Mouse (Mus musculus) adrenal gland, adult 10 weeks (tissue): ENCODE measurements around the gene Olfr5. TPM values are rescaled to one million over a fixed set of nuclear protein-coding genes. Genes with fewer than 3 reads are reported as not detected.

Experiments
- polyA plus RNA-seq: library from polyadenylated mRNA; stranded (reverse); fragments of 350-450 nt; fragmentation: Illumina TruSeq; extraction: RNeasy Lipid Tissue Mini Kit (QIAGEN cat#74804); gene quantifications from one replicate; pipeline ENCODE4 v1.2.3, GENCODE M21; 2014; ENCODE audit warnings: low read depth, low replicate concordance

Olfr5 gene
- not detected for polyA plus RNA-seq

GRCm38 (mm10) chr7:6486841-6487240, at the start of gene Olfr5:
Gene Olfr5, minus strand, starts transcription at chr7:6486941.

DNA sequence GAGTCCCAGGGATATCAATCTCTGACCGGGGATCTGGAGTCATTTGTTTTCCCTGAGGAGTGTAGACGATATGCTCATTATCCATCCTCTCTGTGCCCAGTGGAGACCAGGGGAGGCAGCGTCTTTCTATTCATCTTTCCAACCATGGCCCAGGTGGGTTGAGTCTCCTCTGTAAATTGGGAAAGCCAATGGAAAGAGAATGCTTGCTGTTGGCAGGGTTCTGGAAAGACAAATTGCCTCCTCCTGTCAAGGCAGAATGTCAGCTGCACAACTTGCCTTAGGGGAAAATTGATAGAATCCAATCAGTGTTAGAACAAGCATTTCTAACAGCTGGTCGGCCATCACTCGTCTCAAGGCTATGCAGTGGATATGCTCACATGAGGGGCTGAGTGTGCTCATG, 36.1 kb upstream of the Olfr5 start, which contains the start of gene Olfr1349:
Gene Olfr1349, minus strand, starts transcription at position 101 of the 400 bp plus-strand sequence.

GRCm38 (mm10) chr7:6508648-6509047, 21.9 kb upstream of the Olfr5 start, which contains the start of gene Olfr1348:
Gene Olfr1348, minus strand, starts transcription at chr7:6508748.

DNA sequence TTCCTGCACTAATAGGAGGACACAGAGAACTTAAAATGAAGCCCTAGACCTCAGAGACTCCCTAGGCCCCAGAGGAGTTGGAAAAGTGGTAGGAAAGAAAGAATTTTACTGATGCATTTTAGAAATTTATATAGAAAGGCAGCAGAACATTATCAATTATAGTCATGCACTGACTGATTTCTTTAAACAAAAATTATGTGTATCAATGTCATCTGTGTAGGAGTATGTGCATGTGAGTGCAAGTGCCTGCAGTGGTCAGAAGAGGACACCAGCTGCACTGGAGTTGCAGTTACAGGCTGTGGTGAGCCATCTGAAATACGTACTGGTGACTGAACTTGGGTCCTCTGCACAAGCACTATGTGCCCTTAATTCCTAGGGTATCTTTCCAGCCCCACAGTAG, 12.9 kb upstream of the Olfr5 start, which contains the start of gene Olfr1347:
Gene Olfr1347, minus strand, starts transcription at position 101 of the 400 bp plus-strand sequence.

GRCm38 (mm10) chr7:6466951-6467350, 19.8 kb downstream of the Olfr5 start, which contains the start of gene Olfr1346:
Gene Olfr1346, plus strand, starts transcription at chr7:6467101.

GRCm38 (mm10) chr7:6455868-6456267, 30.9 kb downstream of the Olfr5 start, which contains the start of gene Olfr1336:
Gene Olfr1336, plus strand, starts transcription at chr7:6456168.

DNA sequence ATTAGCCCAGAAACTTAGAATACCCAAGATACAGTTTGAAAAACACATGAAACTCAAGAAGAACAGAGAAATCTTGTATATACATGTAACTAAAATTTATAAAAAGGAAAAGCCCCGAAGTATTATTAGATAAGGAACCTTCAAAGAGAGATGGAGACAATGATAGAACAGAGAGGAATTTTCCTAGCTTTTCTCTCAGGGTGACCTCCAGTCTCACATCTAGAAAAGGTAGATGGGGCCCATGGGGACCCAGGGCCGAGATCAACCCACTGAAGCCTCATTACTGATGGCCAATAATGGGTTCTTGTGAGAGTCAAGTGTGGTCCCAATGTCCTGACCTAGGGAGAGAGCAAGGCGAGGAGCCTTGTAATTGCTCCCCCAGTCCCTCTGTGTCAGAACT, 48.4 kb downstream of the Olfr5 start, which contains the start of gene Olfr1344:
Gene Olfr1344, plus strand, starts transcription at position 301 of the 400 bp plus-strand sequence.

Other genes with a start within 250 kb of the Olfr5 start
- not detected for gene Epp13, start 234.2 kb downstream of the Olfr5 start, polyA plus RNA-seq
- gene Zfp667, start 200.4 kb downstream of the Olfr5 start, polyA plus RNA-seq, result 23.6 TPM
- 10.8 TPM for gene Zfp583, start 155.7 kb downstream of the Olfr5 start, polyA plus RNA-seq
- 0.17 TPM for gene Gm3854, start 143.2 kb downstream of the Olfr5 start, polyA plus RNA-seq
- gene Zfp78, start 123.7 kb downstream of the Olfr5 start, polyA plus RNA-seq, result 5.9 TPM
- 10.3 TPM for gene Zfp28, start 103.6 kb downstream of the Olfr5 start, polyA plus RNA-seq
- gene Smim17, start 88.2 kb downstream of the Olfr5 start, polyA plus RNA-seq, result 0.41 TPM
- gene Gm20715, start 76.7 kb downstream of the Olfr5 start, polyA plus RNA-seq, result not detected
- not detected for gene Olfr1344, start 48.3 kb downstream of the Olfr5 start, polyA plus RNA-seq
- gene Olfr1336, start 30.8 kb downstream of the Olfr5 start, polyA plus RNA-seq, result not detected
- gene Olfr1346, start 19.8 kb downstream of the Olfr5 start, polyA plus RNA-seq, result not detected
- gene Olfr1347, start 12.8 kb upstream of the Olfr5 start, polyA plus RNA-seq, result not detected
- gene Olfr1348, start 21.8 kb upstream of the Olfr5 start, polyA plus RNA-seq, result not detected
- not detected for gene Olfr1349, start 36.0 kb upstream of the Olfr5 start, polyA plus RNA-seq
- not detected for gene Olfr1350, start 77.9 kb upstream of the Olfr5 start, polyA plus RNA-seq
- 5.2 TPM for gene Zim1, start 209.5 kb upstream of the Olfr5 start, polyA plus RNA-seq
- gene Peg3, start 243.5 kb upstream of the Olfr5 start, polyA plus RNA-seq, result 60.7 TPM
- 1.2 TPM for gene Usp29, start 243.6 kb upstream of the Olfr5 start, polyA plus RNA-seq